Mouse (Mus musculus) retina, postnatal 7 days (tissue): ENCODE measurements at regions not wholly inside any gene's neighbourhood (a gene's known extent, or its start where the extent isn't known, plus 50 kb on each side); places are given as distances from the start of the nearest gene placed in this dataset.
"Not testable (repeated sequence)": the region's sequence is repeated elsewhere in the genome, so short reads cannot be mapped to it uniquely, and the experiment has no call there.

ENCODE experiments used
- DNase-seq: peaks from one replicate; pipeline ENCODE4 v3.0.0-alpha.2; 2012; ENCODE audit warnings: low read depth, low spot score

- DNase-seq: no peak
Observed at GRCm38 (mm10) chr8:126776605-126777469, 168.8 kb downstream of the Tomm20 start.

DNA sequence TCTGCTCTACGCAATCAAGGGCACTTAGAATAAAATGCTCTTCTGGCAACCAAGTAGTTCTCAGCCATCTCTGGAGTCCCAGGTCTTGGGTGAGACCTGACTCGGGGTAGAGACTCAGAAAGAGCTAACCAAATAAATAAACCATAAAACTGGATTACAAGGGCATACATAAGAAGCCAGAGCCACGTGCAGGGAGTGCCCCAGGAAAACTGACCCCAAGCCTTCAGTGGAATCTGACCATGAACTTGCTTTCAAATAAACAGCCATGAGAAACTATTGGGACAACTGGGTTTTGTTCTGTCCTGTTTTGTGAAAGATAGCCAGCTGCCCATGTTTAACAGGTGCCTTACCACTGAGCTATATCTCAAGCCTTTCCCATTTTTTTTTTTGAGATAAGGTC is 170.3 kb downstream of the Tomm20 start:
- no peak for DNase-seq

DNA sequence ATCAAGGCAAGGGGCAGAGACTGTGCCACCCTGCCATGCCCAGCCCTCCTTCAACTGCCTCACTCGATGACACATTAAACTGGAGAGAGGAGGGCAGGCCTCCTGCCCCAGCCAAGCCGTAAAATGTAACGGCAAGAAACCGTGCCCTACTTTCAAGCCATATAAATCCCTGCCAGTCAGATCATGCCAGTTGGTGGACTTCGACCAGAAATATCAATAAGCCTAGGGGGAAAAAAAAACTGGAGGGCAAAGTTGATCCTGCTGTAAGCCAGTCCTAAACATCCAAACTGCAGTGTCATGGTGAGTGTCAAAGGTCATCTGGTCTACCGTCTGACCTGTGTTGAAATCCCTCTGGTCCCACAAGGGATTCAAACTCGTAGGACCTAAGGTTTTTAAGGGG is 170.8 kb downstream of the Tomm20 start:
- DNase-seq: no peak

- no peak for DNase-seq
Observed at GRCm38 (mm10) chr8:126772748-126773147, 172.9 kb downstream of the Tomm20 start.

GRCm38 (mm10) chr8:126772194-126772593 is 173.4 kb downstream of the Tomm20 start:
- no peak for DNase-seq

DNA sequence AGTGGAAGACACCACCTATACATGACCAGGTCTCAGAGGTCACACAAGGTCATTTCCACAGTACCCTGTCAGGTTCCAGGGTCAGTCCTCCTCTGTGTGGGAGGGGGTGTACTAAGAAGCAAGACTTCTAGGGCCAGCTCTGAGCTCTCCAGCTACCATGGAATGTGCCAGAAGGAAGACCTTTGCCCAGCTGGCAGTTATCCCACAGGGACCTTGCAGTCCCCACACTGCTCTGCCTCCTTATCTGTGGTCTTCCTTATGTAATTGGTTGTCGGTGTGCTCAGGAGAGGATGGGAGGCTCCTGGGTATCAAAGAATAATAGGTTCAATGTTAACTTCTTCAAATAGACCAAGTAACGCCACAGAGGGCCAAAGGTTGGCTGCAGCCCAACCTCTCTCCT is 175.3 kb downstream of the Tomm20 start:
- not testable (repeated sequence) for DNase-seq

GRCm38 (mm10) chr8:126768142-126768541 is 174.4 kb upstream of the Irf2bp2 start:
- DNase-seq: no peak

- DNase-seq: no peak
Observed at GRCm38 (mm10) chr8:126767341-126767740, 173.6 kb upstream of the Irf2bp2 start.

- no peak for DNase-seq
Observed at GRCm38 (mm10) chr8:126765693-126766238, 172.0 kb upstream of the Irf2bp2 start.

GRCm38 (mm10) chr8:126763600-126763999 is 169.8 kb upstream of the Irf2bp2 start:
- no peak for DNase-seq

DNA sequence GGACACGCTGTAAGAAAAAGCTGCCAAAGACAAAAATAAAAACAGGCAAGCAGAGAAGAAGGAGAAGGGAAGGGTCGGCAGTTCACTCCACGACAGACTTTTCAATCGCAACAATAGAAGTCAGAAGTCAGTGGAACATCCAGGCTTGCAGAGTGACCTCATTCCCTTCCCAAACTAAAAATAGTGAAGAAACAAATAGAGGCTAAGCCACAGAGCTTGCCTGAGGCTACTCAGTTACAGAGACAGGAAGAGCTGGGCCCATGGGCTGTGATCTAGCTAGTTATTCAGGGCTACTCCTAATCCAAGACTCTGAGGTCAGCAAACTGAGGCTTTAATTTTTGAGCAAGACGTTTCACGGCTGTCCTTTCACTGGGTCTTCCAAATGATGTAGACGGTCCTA is 165.9 kb upstream of the Irf2bp2 start:
- no peak for DNase-seq

DNA sequence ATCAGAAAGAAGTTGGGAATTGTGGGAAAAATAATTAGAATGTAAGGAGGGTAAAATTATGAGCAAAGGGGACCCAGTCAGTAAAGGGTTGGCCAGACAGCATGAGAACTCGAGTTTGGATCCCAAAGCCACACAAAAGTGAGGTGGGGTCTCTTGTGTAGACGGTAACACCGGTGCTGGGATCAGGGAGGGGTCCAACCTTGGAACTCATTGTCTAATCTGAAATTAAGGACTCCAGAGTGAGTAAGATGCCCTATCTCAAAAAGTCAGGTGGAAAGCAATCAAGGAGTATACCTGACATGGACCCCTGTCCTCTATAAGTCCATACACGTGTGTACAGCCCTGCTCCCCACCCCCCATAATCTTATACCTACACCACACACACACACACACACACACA is 165.2 kb upstream of the Irf2bp2 start:
- no peak for DNase-seq

- no peak for DNase-seq
Observed at GRCm38 (mm10) chr8:126757951-126758757, 164.4 kb upstream of the Irf2bp2 start.

GRCm38 (mm10) chr8:126756300-126757097 is 162.7 kb upstream of the Irf2bp2 start:
- DNase-seq: no peak

GRCm38 (mm10) chr8:126755669-126756068 is 161.9 kb upstream of the Irf2bp2 start:
- no peak for DNase-seq

GRCm38 (mm10) chr8:126754361-126754809 is 160.6 kb upstream of the Irf2bp2 start:
- no peak for DNase-seq

GRCm38 (mm10) chr8:126753059-126753855 is 159.5 kb upstream of the Irf2bp2 start:
- no peak for DNase-seq

DNA sequence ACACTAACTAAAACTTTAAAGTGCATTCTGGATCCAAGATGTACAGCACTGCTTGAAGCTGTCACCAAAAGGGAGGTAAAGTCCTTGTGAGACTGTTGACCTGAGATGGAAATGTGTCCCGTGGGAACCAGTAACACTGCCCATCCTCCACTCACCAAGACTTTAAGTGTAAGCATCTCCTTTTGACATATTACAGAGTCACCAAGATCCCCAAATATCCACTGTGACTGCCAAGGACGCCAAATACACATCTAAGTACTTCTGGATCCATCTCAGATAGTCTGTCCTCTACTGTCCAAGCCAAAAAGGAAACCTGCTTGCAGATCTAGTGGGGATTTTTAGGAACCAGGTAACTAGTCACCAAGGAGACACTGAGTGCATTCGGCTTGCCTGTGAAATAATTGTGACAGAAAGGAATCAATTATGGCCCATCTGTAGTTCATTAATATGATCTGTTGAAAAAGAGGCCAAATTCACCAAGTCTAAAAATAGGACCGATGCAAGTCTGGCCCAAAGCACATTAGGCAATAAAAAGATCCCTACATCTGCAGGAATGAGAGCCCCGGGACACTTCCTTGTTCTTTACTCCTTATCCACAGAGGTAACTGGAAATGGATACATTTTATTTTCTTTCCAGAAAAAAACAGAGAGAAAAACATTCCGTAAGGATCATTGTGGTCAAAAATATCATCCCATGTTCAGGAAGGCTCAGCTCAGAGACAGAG is 157.8 kb upstream of the Irf2bp2 start:
- DNase-seq: no peak

DNA sequence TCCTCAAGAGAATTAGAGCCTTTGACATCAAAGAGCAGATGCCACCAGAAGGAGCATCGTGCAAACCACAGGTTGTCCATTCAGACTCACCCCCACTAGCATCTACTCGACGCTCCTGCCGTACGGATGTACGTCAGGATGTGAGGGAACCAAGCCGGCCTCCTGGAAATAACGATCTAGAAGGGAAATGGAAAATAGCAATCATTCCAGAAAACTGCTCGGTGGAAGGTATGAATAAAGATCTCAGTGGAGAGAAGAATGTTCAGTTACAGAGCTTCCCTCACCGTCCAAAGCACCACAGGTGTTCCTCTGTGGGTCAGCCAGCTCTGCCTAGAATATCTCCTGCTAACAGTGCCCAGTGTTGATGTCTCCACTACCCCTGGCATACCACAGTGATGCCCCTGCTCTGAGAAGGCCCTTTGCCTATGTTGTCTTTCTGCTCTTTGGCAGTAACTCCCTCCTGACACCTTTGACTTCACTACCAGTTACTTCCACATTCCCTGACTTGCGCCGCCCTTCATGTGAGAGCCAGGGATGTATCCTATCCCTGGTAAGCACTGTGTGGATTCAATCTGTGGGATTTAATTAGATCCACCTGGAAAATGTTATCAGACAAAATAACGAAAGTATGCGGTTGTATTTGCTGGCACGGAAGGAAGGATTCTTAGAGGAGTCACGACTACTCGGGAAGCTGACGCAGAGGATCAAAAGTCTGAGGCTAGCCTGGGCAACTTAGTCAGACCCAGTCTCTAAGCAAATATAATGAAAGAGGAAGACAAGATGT is 152.4 kb upstream of the Irf2bp2 start:
- DNase-seq: no peak
